Mouse (Mus musculus): ENCODE measurements around the gene Gjd3.
A peak's percentile ranks its signal among the peaks of the same experiment; 100 is the strongest.
"Not testable (repeated sequence)": the region's sequence is repeated elsewhere in the genome, so short reads cannot be mapped to it uniquely, and the experiment has no call there.

The Gjd3 gene

DNA sequence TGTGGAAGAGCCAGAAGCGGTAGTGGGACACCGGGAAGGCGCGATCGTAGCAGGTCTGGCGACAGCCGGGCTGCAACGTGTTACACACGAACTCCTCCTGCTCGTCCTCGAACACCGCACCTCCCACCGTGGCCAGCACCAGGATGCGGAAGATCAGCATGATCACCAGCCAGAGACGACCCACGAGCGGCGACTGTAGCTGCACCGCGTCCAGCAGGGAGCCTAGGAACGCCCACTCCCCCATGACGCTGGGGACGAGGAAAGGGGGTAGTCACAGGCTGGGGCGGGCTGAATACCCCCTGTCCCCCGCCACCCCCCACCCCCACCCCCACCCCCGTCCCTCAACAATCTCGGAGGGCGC lies at the start of gene Gjd3:
Gene Gjd3 (minus strand): TSS at position 244 of the 361 bp plus-strand sequence.
- no peak for DNase-seq (ENCODE audit: low spot score)

DNA sequence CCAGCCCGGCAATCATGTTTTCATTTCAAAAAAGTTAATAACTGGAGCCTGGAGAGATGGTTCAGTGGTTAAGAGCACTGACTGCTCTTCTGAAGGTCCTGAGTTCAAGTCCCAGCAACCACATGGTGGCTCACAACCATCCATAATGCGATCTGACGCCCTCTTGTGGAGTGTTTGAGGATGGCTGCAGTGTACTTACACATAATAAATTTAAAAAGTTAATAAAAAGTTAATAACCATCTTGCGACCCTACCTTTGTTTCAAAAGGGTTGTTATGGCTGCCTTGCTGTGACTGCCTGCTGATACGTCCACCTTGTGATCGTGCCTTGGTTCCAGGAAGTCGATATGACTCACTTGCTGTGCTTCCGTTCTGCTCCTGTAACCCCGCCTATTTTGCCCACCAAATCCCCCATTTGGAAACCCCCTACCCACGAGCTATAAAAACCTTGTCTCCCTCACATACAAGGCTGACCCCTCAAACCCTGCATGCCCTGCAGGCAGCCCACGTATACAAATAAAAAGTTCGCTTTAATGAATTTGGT lies 44.2 kb upstream of the Gjd3 start:
- DNase-seq (ENCODE audit: low spot score): no peak

DNA sequence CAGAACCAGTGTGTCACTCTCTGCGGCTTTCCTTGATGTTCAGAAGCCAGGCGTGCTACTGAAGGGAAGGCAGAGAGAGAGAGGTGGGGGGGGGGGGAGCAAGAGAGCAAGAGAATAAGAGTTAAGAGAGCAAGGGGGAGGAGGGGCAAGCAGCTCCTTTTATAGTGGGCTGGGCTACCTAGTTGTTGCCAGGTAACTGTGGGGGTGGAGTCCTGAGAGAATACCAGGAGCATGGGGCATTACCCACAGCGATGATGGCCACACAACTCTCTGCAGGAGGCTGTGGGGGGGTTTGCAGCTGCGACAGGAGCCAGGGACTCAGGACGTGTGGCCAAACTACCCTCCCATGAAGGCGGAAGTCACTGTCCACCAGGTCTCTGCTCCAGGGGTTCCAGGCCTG lies 43.1 kb upstream of the Gjd3 start:
- no peak for DNase-seq (ENCODE audit: low spot score)

DNA sequence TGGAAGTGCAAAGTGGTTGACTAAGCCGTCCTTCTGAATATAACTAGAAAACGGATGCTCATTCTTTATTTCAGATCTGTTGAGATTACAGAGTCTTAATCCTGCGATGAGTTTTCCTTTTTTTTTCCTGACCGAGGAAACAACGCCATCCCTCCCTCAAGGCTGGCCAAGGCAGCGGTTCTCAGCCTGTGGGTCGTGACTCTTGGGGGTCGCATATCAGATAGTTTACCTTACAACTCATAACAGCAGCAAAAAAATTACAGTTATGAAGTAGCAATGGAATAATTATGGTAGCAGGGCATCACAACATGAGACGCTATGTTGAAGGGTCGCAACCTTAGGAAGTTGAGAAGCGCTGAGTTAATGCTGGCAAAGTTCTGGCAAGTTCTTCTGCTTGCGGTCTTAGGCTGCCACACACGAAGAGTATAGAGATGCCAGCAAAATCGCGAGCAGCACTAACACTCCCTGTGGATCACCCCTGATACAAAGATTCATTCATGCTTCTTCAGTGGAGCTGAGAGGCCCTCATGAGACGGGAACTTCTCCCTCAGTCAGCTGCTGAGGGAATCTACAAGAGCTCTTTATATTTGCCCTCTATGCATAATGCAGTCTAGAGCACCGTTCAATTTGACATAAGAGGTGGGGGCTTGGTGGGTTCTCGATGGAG lies 41.8 kb upstream of the Gjd3 start:
- DNase-seq (ENCODE audit: low spot score): no peak

DNA sequence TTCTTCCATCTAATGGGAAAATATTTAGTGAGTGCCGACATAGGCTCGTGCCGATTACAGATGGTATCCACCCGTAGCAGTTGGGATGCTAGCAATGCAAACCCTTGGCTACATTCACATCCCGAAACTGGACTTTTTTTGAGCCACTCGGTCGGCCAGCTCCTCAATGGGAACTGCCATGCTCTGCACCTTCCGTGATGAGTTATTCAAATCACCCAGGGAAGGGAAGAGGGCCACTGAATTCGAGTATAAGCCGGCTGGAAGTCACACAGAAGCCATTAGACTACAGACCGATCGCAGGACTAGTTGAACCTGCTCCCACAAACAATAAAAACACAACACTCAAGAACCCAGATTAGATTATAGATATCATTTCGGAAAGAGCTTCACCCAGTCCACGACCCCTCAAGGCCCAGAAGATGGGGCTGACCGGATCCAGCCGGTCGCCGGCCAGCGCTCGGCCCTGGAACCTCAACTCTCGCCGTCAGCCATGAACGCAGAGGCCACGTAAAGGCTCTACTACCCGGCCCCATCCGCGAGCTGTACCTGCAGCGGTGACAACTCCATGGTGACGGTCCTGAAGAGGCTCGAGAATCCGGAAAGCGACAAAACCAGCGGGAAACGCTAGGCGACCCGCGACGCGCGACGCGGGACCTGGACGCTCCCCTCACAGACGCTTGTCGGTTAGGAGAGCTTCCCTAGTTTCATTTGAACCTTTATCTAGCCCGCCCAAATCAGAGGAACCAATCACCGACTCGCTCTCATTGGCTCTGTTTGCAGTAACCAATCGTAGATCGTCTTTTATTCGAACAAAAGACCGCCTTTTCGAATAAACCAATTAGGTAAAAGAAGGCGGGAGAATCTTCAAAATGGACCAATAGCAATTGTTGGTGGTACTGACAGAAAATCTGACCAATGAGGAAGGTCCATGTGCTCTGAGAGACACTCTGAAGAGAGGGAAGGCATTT lies 41.0 kb upstream of the Gjd3 start, which contains the start of gene Top2a:
Gene Top2a (minus strand): TSS at position 690 of the 968 bp plus-strand sequence.
- DNase-seq (ENCODE audit: low spot score): peak; percentile 95

DNA sequence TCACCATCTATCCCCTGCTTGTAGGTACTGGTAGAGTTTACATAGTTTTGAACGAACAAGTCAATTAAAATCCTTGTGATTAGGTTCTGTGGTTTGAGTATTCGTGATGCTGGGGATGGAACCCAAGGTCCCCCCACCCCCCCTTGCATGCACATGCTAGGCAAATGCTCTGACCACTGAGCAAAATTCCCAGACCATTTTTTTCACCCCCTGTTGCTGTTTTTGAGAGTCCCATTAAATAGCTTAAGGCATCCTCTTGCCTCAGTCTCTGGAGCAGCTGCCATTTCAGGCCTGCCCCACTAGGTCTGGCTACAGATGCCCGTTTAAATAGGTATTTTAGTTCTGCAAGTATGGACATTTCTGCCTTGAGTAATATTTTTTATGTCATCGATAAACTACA lies 40.3 kb upstream of the Gjd3 start:
- no peak for DNase-seq (ENCODE audit: low spot score)

DNA sequence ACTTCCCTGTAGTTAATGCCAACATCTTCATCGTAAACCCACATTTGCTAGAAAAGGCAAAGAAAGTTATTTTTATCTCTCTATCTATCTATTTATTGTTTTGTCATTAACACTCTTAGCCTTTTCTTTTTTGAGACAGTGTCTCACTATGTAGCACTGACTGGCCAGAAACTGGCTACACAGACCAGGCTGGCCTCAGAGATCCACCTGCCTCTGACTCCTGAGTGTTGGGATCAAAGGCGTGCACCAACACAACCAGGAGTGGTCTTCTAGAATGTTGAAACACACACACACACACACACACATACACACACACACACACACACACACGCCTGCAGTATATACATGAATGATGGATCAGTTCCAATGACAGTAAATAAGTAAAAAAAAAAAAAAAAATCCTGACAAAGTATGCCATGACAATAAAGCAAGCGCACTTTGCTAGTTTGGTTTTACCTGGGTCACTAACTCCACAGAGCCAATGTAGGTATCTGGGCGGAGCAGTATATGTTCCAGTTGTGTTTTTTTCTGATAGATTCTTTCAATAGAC lies 39.6 kb upstream of the Gjd3 start:
- no peak for DNase-seq (ENCODE audit: low spot score)

DNA sequence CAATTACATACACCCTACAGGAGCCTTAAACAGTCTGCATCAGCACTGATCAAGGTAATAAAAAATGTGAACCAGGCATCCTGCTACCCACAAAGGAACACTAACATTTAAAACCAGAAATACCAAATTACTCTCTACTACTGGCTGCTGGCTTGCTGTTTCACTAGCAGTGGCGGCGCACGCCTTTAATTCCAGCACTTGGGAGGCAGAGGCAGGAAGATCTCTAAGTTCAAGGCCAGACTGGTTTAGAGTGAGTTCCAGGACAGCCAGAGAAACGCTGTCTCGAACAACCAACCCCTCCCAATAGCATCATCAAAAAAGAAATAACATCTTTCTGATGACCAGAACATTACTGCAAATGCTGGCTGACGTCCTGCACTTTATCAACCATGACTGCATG lies 37.0 kb upstream of the Gjd3 start:
- no peak for DNase-seq (ENCODE audit: low spot score)

DNA sequence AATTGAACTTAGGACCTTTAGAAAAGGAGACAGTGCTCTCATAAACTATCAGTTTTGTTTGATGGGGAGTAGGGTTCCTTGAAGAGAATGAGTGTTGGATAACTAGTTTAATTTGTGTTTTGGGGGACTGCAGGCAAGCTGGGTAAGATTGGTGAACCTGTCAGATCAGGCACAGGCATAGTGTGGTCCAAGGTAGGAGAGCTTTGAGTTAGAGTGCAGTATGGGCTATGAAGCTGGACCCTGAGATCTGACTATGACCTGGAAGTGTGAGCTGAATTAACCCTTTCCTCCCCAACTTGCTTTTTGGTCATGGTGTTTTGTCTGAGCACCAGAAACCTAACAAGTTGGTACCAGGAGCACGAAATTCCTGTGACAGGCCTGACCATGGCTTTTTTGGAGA lies 31.0 kb upstream of the Gjd3 start:
- DNase-seq (ENCODE audit: low spot score): no peak

DNA sequence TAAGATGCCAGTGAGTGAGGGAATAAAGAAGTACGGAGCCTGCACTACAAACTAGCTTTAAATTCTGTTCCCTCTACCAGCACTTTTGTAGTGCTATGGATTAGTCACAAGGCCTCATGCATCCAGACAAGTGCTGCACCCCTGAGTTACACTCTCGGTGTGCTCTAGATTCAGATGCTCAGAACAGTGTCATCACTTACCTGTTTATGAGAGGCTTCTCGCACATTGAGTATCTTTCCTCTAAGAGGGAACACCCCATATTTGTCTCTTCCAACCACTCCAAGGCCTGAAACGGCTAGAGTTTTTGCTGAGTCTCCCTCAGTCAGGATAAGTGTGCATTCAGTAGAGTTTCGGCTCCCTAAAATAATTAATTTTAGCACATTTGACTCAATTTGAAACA lies 27.9 kb upstream of the Gjd3 start:
- DNase-seq (ENCODE audit: low spot score): no peak

DNA sequence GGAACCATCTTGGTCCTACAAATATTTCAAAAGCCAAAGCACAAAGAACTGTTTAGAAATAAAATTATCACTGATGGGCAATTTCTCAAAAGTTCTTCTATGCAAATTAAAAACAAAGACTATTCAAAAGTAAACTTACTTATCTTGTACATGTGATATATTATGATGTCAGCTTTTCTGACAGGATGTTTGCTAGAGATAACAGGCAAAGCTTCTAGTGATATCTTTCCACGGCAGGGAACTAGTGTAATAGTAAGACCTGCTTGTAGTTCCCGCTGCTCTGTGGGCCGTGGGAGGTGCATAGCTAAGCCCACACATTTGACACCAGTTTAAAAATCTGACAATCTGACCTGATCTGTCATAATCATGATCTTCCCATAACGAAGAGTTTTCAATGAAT lies 27.3 kb upstream of the Gjd3 start:
- no peak for DNase-seq (ENCODE audit: low spot score)

DNA sequence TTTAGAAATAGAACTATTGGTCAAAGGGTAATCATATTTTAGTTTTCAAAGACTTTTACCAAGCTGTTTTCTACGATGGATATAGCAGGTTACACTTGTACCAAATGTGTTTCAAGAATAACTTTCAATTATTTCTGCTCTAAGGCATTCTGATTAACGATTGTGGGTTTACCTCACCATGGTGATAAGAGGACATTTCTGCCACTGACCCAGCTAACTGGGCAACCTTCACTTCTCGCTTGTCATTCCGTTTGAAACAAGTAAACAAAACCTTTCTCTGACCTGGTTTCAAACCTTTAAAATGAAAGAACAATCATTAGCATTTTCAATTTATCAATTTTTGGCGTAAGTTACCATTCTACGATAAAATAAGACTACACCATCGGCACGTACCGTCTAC lies 24.0 kb upstream of the Gjd3 start:
- DNase-seq (ENCODE audit: low spot score): no peak

DNA sequence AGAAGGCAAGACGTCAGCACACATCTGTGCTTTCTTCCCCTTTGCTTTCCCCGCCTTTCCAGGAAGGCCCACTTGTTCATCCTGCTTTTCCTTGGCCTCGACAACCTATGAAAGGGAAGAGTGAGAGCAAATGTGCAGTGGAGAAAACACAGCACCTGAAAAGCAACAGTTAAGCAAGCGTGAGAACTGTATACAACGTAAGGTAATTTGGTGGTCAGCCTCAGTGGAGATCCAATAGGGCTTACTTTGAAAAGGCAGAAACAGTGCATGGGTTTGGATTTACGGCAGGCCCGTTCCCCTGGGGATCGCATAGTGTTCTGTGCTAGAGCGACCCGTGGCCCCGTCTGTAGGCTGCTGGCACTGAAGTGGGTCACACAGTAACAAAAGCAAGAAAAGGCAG lies 16.4 kb upstream of the Gjd3 start:
- no peak for DNase-seq (ENCODE audit: low spot score)

DNA sequence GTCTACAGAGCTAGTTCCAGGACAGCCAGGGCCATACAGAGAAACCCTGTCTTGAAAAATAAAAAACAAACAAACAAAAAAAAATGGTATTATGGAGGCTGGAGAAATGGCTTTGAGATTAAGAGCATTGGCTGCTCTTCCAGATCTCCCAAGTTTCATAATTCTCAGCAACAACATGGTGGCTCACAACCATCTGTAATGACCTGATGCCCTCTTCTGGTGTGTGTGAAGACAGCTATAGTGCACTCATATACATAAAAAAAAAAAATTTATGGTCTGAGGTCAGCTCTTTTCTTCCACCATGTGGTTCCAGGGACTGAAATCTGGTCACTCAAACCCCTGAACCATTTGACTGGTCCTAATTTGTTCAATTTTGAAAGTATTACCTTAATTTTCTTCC lies 16.0 kb upstream of the Gjd3 start:
- no peak for DNase-seq (ENCODE audit: low spot score)

DNA sequence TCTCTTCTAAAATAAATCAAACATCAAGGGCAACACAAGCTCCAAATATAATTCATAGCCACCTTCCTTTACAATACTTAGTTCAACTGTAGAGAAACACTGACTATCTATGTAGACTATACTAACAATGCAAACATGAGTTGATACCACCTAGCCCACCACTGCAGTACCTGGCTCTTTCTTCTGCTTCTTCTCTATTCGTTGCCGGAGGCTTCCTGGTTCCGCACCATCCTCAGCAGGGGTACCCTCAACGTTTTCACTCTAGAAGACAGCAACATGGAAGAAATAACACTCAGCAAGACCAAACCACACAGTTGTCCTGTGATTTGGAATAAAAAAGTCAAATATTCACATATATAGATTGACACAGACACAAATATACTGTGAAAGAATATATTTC lies 14.8 kb upstream of the Gjd3 start:
- no peak for DNase-seq (ENCODE audit: low spot score)

DNA sequence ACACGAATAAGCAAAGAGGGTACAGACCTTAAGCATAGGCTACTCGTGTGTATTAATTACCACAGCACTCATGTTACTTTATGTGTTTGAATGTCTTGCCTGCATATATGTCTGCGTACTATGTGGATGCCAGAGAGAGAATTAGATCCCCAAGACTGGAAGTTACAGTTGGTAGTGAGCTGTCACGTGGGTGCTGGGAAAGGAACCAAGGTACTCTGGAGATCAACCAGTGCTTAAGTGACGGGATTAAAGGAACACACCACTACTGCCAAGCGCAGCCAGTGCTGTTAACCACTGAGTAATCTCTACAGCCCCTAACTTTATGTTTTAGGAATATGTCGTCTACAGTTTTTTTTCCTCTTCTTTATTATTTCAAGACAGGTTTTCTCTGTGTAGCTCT lies 13.2 kb upstream of the Gjd3 start:
- DNase-seq (ENCODE audit: low spot score): no peak

DNA sequence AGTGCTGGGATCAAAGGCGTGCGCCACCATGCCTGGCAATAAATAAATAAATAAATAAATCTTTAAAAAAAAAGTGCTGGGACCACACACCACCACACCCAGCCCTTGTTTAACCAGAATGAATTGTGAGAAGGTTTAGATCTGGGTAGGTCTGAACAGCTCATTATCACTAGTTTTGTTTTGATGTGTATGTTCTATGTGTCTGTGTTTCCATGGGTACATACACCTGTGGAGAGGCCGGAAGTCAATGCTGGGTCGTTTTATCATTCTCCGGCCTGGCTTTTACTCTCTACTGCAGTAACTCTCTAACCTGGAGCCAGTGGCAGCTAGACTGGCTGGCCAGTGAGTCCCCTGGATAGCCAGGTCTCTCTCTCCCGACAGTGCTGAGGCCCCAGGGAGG lies 8.1 kb upstream of the Gjd3 start:
- no peak for DNase-seq (ENCODE audit: low spot score)

DNA sequence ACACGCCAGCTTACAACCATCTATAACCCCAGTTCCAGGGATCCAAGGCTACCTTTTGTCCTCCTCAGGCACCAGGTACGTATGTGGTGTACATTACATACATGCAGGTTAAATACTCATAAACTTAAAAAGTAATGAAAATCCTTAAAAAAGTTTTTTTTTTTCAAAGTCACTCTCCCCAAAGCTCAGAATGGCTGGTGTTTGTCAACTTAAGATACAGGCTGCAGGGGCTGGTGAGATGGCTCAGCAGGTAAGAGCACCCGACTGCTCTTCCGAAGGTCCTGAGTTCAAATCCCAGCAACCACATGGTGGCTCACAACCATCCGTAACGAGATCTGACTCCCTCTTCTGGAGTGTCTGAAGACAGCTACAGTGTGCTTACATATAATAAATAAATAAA lies 5.4 kb upstream of the Gjd3 start:
- not testable (repeated sequence) for DNase-seq (ENCODE audit: low spot score)

DNA sequence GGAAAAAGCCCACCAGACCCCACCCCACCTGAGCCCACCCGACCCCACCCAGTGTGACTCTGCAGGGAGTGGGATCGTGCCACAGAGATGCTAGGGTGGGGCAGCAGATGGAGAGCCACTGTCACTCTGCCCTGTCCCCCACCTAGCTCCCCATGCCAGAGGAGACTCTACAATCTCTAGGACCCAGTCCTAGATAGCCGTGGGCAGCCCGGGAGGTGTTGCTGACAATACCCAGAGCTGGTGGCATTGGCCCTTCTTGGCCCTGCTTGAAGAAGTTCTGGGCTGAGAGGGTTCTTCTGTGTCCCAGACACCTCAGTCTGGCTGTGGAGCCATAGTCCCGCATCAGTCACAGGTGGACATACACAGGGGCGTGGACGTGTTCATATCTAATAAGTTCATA lies 2.7 kb upstream of the Gjd3 start:
- DNase-seq (ENCODE audit: low spot score): no peak

DNA sequence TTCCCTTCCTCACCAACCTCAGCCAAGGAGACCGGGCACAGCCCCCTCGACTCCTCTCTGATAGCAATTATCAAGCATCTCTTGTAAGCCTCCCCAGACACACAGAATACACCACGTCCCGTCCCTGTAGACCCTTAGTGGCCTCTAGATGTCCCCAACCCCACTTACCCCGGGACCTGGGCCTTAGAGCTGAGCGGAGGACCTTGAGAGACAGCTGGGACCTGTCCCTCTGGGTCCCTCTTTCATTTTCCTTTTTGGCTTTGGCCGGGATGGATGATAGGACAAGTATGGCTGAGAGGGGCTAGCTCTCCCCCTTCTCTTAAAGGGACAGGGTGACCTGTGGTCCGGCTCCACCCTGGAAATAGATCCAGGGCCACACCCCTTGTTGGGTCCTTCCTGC lies 735 bp upstream of the Gjd3 start:
- no peak for DNase-seq (ENCODE audit: low spot score)

DNA sequence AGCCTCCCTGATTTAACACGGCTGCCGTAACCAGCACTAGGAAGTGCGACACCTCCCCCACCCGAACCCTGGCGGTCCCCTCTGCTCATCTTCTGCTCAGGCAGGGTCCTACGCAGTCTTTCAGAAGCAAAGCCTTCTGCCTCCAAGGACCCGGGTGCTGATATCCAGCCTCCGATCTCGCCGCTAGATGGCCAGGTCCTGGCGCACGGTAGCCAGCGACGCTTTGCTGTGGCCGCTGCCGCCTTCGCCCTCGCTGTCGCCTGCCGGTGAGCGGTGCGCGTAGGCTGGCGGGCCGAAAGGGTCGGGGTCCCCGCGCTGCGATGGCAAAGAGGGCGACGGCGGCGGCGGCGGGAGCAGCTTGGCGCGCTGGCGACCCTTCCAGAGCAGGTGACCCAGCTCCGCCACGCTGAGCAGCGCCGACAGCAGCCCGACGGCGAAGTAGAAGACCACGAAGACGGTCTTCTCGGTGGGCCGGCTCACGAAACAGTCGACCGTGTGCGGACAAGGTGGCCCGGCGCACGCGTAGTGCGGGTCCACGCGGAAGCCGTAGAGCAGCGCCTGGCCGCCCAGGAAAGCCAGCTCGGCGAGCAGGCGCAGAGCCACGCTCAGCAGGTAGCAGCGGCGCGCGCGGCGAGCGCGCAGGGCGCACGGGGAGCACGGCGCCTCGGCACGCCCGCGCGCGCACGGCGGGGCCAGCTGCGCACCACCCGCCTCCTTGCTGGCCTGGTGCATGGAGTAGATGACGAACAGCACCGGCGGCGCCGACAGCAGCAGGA lies 631 bp downstream of the Gjd3 start:
- DNase-seq (ENCODE audit: low spot score): peak; percentile 66
